Mouse (Mus musculus) embryonic facial prominence, embryonic 14.5 days (tissue): ENCODE data around the gene Gse1. TPM values are rescaled to one million over a fixed set of nuclear protein-coding genes. Genes with fewer than 3 reads are reported as not detected.
"Not testable (repeated sequence)": the region's sequence is repeated elsewhere in the genome, so short reads cannot be mapped to it uniquely, and the experiment has no call there.

ENCODE experiments used
- ATAC-seq: fragments of 200-750 bp; cut with Nextera tagmentation; 2 replicates; pipeline ENCODE4 v1.8.0; 2017; ENCODE audit warnings: low read depth, moderate number of reproducible peaks, moderate TSS enrichment
- DNase-seq: peaks from one replicate; pipeline ENCODE4 v3.0.0-alpha.2; 2015; ENCODE audit warnings: low spot score
- H3K27ac ChIP-seq: fragments of 300-500 bp; sonication (generic); replicated peaks from 2 replicates; pipeline ENCODE4 v1.5.1; 2014; ENCODE audit warnings: low read depth, mild to moderate bottlenecking, low read length, moderate library complexity
- H3K27me3 ChIP-seq: fragments of 300-500 bp; sonication (generic); replicated peaks from 2 replicates; pipeline ENCODE4 v1.6.1; 2014; ENCODE audit warnings: low read length; ENCODE audit not compliant: control insufficient read depth, insufficient read depth
- H3K36me3 ChIP-seq: fragments of 300-500 bp; sonication (generic); 2 replicates; pipeline ENCODE4 v1.6.1; 2014; ENCODE audit warnings: low read length, mixed read lengths; ENCODE audit not compliant: control insufficient read depth, insufficient read depth
- H3K4me1 ChIP-seq: fragments of 300-500 bp; sonication (generic); 2 replicates; pipeline ENCODE4 v1.6.1; 2014; ENCODE audit warnings: antibody characterized with exemption, low read length; ENCODE audit not compliant: control insufficient read depth, insufficient read depth
- H3K4me2 ChIP-seq: fragments of 300-500 bp; sonication (generic); 2 replicates; pipeline ENCODE4 v1.6.1; 2014; ENCODE audit warnings: low read depth, mild to moderate bottlenecking, low read length, moderate library complexity, mixed read lengths
- H3K4me3 ChIP-seq: fragments of 300-500 bp; sonication (generic); 2 replicates; pipeline ENCODE4 v1.5.1; 2014; ENCODE audit warnings: low read depth, mild to moderate bottlenecking, low read length
- H3K9ac ChIP-seq: fragments of 300-500 bp; sonication (generic); 2 replicates; pipeline ENCODE4 v1.6.1; 2014; ENCODE audit warnings: low read depth, mild to moderate bottlenecking, low read length, moderate library complexity, mixed read lengths
- H3K9me3 ChIP-seq: fragments of 300-500 bp; sonication (generic); 2 replicates; pipeline ENCODE4 v1.6.1; 2016; ENCODE audit warnings: low read length; ENCODE audit not compliant: control insufficient read depth
- WGBS: fragments of 180-500 bp; shearing (Covaris S2); extraction: QIAGEN DNeasy Blood & Tissue Kit; methylation state at CpG from one replicate; pipeline ENCODE4 v1.1.7; 2014; 5-methylcytosine and 5-hydroxymethylcytosine counted together
- polyA plus RNA-seq: library from polyadenylated mRNA; unstranded; fragments of >200 nt; fragmentation: Nextera tagmentation; extraction: Ambion mirVana; gene quantifications from 2 replicates; pipeline ENCODE4 v1.2.1, GENCODE M21; 2014

Gene Gse1
- polyA plus RNA-seq, 1 experiment from 2014 or later, result 8.7 TPM

- Histone ChIP-seq H3K9me3 (no peaks in the 10 kb centered on the region), H3K4me3 (no peak overlapping the region), H3K27me3 (no peaks in the 10 kb centered on the region), H3K9ac (no peak overlapping the region), H3K4me2 (no peak overlapping the region), H3K4me1 (peaks cover 33% of the 10 kb centered on the region), H3K27ac (no peak overlapping the region), H3K36me3 (no peaks in the 10 kb centered on the region)
- no peak for DNase-seq
- ATAC-seq, result no peak
- WGBS, result 59% methylated on average over 3 of the region's 3 CpGs
Measured at GRCm38 (mm10) chr8:120327131-120327554, 98.9 kb downstream of the Gse1 start.

- Histone ChIP-seq H3K36me3 (no peaks in the 10 kb centered on the region), H3K27me3 (no peaks in the 10 kb centered on the region), H3K4me3 (no peak overlapping the region), H3K9me3 (no peaks in the 10 kb centered on the region), H3K27ac (no peak overlapping the region), H3K9ac (no peak overlapping the region), H3K4me1 (peaks cover 21% of the 10 kb centered on the region), H3K4me2 (no peak overlapping the region)
- DNase-seq, result no peak
- ATAC-seq, result no peak
- 93% methylated on average over 12 of the region's 13 CpGs for WGBS
Measured at GRCm38 (mm10) chr8:120328361-120329022, 100.2 kb downstream of the Gse1 start.

- DNase-seq (no peak), ATAC-seq (no peak)
- no peak overlapping the region for H3K4me2 ChIP-seq
Measured at GRCm38 (mm10) chr8:120329030-120329748, 100.9 kb downstream of the Gse1 start.

DNA sequence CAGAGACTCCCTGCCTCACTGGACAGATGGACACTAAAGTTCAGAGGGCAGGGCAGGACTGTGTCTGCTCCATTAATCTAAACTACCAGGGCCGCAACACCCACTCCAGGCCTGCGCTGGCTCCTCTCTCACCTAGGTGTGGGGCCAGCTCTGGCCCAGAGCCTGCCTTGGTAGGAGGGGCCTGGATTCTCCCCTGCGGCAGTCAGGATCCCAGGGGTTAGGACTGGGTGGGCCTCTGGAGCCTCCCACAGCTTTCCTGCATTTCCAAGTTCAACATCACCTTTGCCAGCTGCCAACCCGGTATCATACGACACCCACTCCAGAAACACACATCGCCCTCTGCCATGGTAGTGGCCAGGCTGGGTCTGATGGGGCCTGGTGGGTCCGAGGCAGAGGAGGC, 102.8 kb downstream of the Gse1 start:
- Histone ChIP-seq H3K9me3 (no peaks in the 10 kb centered on the region), H3K4me3 (no peak overlapping the region), H3K27ac (no peak overlapping the region), H3K27me3 (no peaks in the 10 kb centered on the region), H3K4me2 (no peak overlapping the region), H3K4me1 (peaks cover 28% of the 10 kb centered on the region), H3K9ac (0 out of 2 replicates have a peak overlapping the region, but pooled peaks have one; percentile 25), H3K36me3 (no peaks in the 10 kb centered on the region)
- ATAC-seq, result no peak
- no peak for DNase-seq
- WGBS, result 72% methylated on average over 7 of the region's 7 CpGs

More at GRCm38 (mm10) chr8:120329030-120329748, 100.9 kb downstream of the Gse1 start:
- peaks cover 17% of the 10 kb centered on the region for H3K4me1 ChIP-seq
- no peak overlapping the region for H3K27ac ChIP-seq
- H3K36me3 ChIP-seq, result no peaks in the 10 kb centered on the region
- WGBS, result 92% methylated on average over 11 of the region's 11 CpGs
- H3K27me3 ChIP-seq, result no peaks in the 10 kb centered on the region
- no peaks in the 10 kb centered on the region for H3K9me3 ChIP-seq
- no peak overlapping the region for H3K9ac ChIP-seq
- no peak overlapping the region for H3K4me3 ChIP-seq

DNA sequence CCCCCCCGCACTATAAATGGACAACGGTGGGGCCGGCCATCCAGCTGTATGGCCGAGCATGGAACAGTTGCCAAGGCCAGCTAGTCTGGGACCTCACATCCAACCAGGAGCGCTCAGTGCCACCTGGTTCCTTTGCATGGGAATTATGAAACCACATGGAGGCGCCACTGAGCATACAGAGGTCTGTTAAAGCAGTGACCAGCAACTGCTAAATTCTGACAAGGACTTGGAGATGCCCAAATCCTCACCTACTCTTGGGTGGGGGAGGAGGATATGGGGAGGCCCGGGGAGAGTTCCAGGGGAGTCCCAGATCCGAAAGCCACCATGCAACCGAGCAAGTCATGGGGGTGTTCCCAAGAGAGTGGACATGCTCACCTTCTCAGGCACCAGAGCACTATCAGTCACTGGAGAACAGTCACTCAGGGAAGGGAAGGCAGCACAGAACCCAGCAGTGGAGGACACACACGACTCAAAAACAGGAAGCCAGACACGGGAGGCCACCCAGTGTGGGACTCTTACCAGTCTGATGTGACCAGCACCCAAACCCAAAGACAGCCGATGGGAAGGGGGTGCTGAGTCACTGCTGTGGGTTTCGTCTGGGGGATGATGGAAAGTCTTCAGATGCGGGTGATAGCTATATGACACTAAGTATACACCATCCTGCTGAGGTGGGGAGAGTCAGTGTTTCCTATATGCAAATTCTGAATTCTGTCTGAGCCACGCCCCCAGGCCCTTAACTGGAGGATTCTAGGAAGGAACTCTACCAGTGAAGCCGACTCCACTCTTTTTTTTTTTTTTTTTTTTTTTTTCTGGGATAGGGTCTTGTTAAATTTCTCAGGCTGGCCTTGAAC, 104.3 kb downstream of the Gse1 start:
- Histone ChIP-seq H3K4me3 (no peak overlapping the region), H3K27ac (no peak overlapping the region), H3K9me3 (no peaks in the 10 kb centered on the region), H3K4me2 (no peak overlapping the region), H3K9ac (no peak overlapping the region), H3K4me1 (peaks cover 31% of the 10 kb centered on the region), H3K27me3 (no peaks in the 10 kb centered on the region), H3K36me3 (no peaks in the 10 kb centered on the region)
- ATAC-seq, result no peak
- no peak for DNase-seq
- 68% methylated on average over 15 of the region's 16 CpGs for WGBS

DNA sequence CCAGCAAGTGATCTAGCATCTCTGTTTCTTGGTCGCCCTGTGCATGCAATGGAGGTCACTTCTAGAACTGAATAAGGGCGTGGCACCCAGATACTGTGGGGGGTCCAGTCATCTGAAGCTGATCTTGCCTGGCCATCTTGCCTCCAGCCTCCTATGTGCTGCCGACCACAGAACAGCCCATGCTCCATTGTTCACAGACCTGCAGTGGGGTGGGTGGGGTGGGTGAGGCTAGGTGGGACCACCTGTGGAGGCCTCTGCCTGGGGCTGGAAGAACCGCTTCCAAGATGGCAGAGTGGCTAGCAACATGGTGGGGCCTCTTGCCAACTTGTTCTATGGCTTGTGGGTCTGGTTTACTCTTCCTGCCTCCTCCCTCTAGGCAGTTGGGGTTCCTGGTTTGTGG, 105.4 kb downstream of the Gse1 start:
- Histone ChIP-seq H3K9me3 (no peaks in the 10 kb centered on the region), H3K27ac (no peak overlapping the region), H3K4me1 (peaks cover 31% of the 10 kb centered on the region), H3K4me3 (no peak overlapping the region), H3K36me3 (no peaks in the 10 kb centered on the region), H3K9ac (no peak overlapping the region), H3K27me3 (no peaks in the 10 kb centered on the region), H3K4me2 (no peak overlapping the region)
- DNase-seq (no peak), ATAC-seq (no peak)
- 95% methylated on average over 4 of the region's 4 CpGs for WGBS

- WGBS, result 69% methylated on average over 3 of the region's 3 CpGs
- DNase-seq, H3K4me3 ChIP-seq, H3K36me3 ChIP-seq, H3K4me2 ChIP-seq, H3K9me3 ChIP-seq, H3K27me3 ChIP-seq, ATAC-seq: not testable (repeated sequence)
- H3K27ac ChIP-seq, result peak overlapping the region; percentile 72; the same call in 1 of the 2 replicates
- peak overlapping the region; percentile 3; the same call in 1 of the 2 replicates for H3K9ac ChIP-seq
- peaks cover 31% of the 10 kb centered on the region for H3K4me1 ChIP-seq
Measured at GRCm38 (mm10) chr8:120334261-120334660, 106.0 kb downstream of the Gse1 start.

DNA sequence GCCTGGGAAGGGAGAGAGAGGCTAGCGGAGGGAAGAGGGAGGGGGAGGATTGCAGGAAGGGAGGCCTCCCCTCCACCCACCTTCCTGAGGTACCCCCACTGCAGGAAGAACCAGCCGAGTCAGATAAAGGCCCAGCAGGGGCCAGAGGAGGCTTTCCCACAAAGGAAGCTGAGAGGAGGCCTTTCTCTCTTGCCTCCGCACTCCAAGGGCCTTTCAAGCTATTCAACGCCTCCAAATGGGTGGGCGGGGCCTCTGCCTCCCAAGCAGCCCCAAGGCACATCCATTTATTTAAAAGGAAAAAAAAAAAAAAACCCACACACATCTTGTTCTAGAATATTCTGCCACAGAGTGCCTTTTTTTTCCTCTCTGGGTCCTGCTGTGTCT, 106.6 kb downstream of the Gse1 start:
- Histone ChIP-seq H3K27me3 (no peaks in the 10 kb centered on the region), H3K4me2 (0 out of 2 replicates have a peak overlapping the region, but pooled peaks have one; percentile 32), H3K9ac (0 out of 2 replicates have a peak overlapping the region, but pooled peaks have one; percentile 3), H3K4me1 (peaks cover 31% of the 10 kb centered on the region), H3K4me3 (no peak overlapping the region), H3K27ac (peak overlapping the region; percentile 72), H3K36me3 (no peaks in the 10 kb centered on the region), H3K9me3 (no peaks in the 10 kb centered on the region)
- ATAC-seq, result peak; percentile 6; the same call in 1 of the 2 replicates
- DNase-seq, result peak; percentile 91
- 0% methylated on average over 4 of the region's 5 CpGs for WGBS
